Mouse (Mus musculus) hindbrain, embryonic 15.5 days (tissue): ENCODE results near the gene Ankrd16. TPM values are rescaled to one million over a fixed set of nuclear protein-coding genes. Genes with fewer than 3 reads are reported as not detected.

Source experiments
- ATAC-seq: fragments of 200-750 bp; cut with Nextera tagmentation; 2 replicates; pipeline ENCODE4 v1.8.0; 2017; ENCODE audit warnings: low read depth, moderate number of reproducible peaks, moderate TSS enrichment; ENCODE audit not compliant: low FRiP score
- H3K27ac ChIP-seq: fragments of 300-500 bp; sonication (generic); replicated peaks from 2 replicates; pipeline ENCODE4 v1.5.1; 2015; ENCODE audit warnings: mild to moderate bottlenecking, inconsistent platforms
- H3K27me3 ChIP-seq: fragments of 300-500 bp; sonication (generic); 2 replicates; pipeline ENCODE4 v1.6.1; 2015; ENCODE audit warnings: control low read depth, inconsistent platforms
- H3K36me3 ChIP-seq: fragments of 300-500 bp; sonication (generic); 2 replicates; pipeline ENCODE4 v1.6.1; 2015; ENCODE audit warnings: control low read depth, inconsistent platforms
- H3K4me1 ChIP-seq: fragments of 300-500 bp; sonication (generic); replicated peaks from 2 replicates; pipeline ENCODE4 v1.6.1; 2015; ENCODE audit warnings: control low read depth, inconsistent platforms
- H3K4me2 ChIP-seq: fragments of 300-500 bp; sonication (generic); 2 replicates; pipeline ENCODE4 v1.6.1; 2015; ENCODE audit warnings: moderate library complexity, mild to moderate bottlenecking, inconsistent platforms
- H3K4me3 ChIP-seq: fragments of 300-500 bp; sonication (generic); 2 replicates; pipeline ENCODE4 v1.5.1; 2015; ENCODE audit warnings: mild to moderate bottlenecking, inconsistent platforms
- H3K9ac ChIP-seq: fragments of 300-500 bp; sonication (generic); 2 replicates; pipeline ENCODE4 v1.6.1; 2015; ENCODE audit warnings: inconsistent platforms
- H3K9me3 ChIP-seq: fragments of 300-500 bp; sonication (generic); 2 replicates; pipeline ENCODE4 v1.6.1; 2016; ENCODE audit warnings: control low read depth, inconsistent platforms
- WGBS: fragments of 180-500 bp; shearing (Covaris S2); methylation state at CpG from one replicate; pipeline ENCODE4 v1.1.7; 2015; 5-methylcytosine and 5-hydroxymethylcytosine counted together
- polyA plus RNA-seq: library from polyadenylated mRNA; unstranded; fragments of >200 nt; fragmentation: Nextera tagmentation; extraction: Ambion mirVana; gene quantifications from 2 replicates; pipeline ENCODE4 v1.2.1, GENCODE M21; 2015

Gene Ankrd16
- polyA plus RNA-seq = 41.5 and 45.7 TPM in 2 replicates

DNA sequence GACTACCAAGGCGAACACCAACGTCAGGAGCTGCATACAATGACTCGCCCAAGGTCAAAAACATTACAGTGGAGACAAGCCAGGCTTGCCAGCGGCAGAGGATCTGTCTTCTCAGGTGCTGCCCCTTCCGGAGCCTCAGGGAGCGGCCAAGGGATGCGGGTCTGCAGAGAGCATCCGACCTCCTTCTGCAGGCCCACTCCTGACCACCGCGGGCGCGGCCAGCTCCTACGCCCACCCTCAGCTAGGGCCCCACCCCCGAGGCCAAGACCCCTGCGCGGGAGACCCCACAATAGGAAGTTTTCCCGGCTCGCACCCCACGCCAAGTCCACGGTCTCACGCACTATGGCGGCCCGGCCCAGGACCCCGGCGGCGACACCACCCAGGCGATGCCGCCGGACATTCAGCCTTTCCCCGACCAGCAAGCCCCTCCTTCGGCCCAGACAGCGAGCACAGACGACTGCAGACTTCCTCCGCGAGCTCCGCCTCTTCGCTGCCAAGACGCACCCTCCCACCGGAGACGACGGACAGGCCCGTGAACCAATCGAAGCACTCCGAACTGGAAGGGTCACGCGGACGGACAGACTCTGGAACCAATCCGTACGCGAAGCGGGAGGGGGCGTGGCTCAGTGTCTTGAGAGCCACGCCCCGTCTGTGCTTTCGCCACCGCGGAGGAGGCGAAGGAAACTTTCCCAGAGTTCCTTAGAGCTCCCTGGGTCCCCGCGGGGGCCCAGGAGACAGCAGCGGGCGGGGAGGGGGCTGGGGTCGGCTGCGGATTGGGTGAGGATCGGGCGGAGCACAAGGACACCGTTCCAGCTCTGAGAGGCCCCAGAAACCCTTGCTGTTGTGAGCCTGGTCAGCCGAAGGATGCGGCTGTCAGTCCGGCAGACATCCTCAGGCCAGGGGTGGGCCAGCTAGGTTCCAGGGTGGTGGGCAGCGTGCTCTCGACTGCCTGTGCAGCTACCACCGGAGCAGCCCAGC is at the start of gene Ankrd16, which contains the start of gene Fbh1:
TSS of gene Ankrd16 (plus strand) at position 786 of the 978 bp plus-strand sequence.
TSS of gene Fbh1 (minus strand) at position 492 of the 978 bp plus-strand sequence.
- peak; percentile 97 for ATAC-seq
- H3K27me3 ChIP-seq = no peaks in the 10 kb centered on the region
- peak within 1 kb of the TSS; percentile 93 for H3K9ac ChIP-seq
- peaks cover 22% of the 10 kb centered on the region for H3K36me3 ChIP-seq
- peaks cover 44% of the 10 kb centered on the region for H3K4me1 ChIP-seq
- H3K4me2 ChIP-seq = peak within 1 kb of the TSS; percentile 84
- peak within 1 kb of the TSS; percentile 98 for H3K27ac ChIP-seq
- peak within 1 kb of the TSS; percentile 86 for H3K4me3 ChIP-seq
- under 1% methylated on average over 69 of the region's 73 CpGs for WGBS
- H3K9me3 ChIP-seq = no peaks in the 10 kb centered on the region

GRCm38 (mm10) chr2:11729091-11729490 is 48.6 kb upstream of the Ankrd16 start:
- ATAC-seq = no peak
- H3K27me3 ChIP-seq = no peaks in the 10 kb centered on the region

GRCm38 (mm10) chr2:11732978-11733377 is 44.7 kb upstream of the Ankrd16 start:
- ATAC-seq = peak; percentile 38; the same call in 1 of the 2 replicates
- H3K27me3 ChIP-seq = no peaks in the 10 kb centered on the region
- 0 out of 2 replicates have a peak, but pooled peaks cover 3% of the 10 kb centered on the region for H3K36me3 ChIP-seq
- H3K9ac ChIP-seq = no peak overlapping the region
- no peak overlapping the region for H3K27ac ChIP-seq
- no peak overlapping the region for H3K4me3 ChIP-seq
- H3K9me3 ChIP-seq = no peaks in the 10 kb centered on the region
- H3K4me1 ChIP-seq = no peaks in the 10 kb centered on the region
- H3K4me2 ChIP-seq = no peak overlapping the region
- WGBS = 63% methylated on average over 5 of the region's 5 CpGs

More at GRCm38 (mm10) chr2:11729091-11729490, 48.6 kb upstream of the Ankrd16 start:
- Histone ChIP-seq H3K4me1 (no peaks in the 10 kb centered on the region), H3K4me3 (no peak overlapping the region), H3K9ac (no peak overlapping the region), H3K36me3 (no peaks in the 10 kb centered on the region), H3K9me3 (no peaks in the 10 kb centered on the region), H3K27ac (no peak overlapping the region), H3K4me2 (no peak overlapping the region)
- WGBS = 61% methylated on average over 3 of the region's 3 CpGs

GRCm38 (mm10) chr2:11735853-11736252 is 41.8 kb upstream of the Ankrd16 start:
- H3K9ac ChIP-seq = no peak overlapping the region
- ATAC-seq = no peak
- peaks cover 14% of the 10 kb centered on the region for H3K36me3 ChIP-seq
- WGBS = 85% methylated on average over 6 of the region's 6 CpGs
- H3K4me1 ChIP-seq = no peaks in the 10 kb centered on the region
- no peaks in the 10 kb centered on the region for H3K27me3 ChIP-seq
- H3K27ac ChIP-seq = no peak overlapping the region
- no peak overlapping the region for H3K4me2 ChIP-seq
- H3K4me3 ChIP-seq = no peak overlapping the region
- no peaks in the 10 kb centered on the region for H3K9me3 ChIP-seq

DNA sequence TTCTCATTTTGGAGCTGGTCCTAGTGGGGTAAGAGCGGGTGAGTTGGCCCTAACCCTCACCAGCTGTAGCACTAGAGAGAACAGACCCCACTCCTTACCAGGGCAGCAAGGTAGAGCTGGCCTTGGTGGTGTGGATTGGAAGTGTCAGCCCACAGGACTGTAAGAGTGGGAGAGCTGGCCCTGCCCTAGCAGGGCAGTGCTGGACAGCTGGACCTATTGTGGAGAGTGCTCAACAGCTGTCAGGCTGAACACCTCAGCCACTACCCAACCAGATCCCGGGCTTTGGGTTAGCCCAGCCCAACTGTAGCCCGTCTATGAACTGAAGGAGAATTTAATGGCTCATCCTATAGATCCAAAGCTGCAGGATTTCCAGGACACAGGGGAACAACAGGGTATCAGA is 38.9 kb upstream of the Ankrd16 start:
- no peaks in the 10 kb centered on the region for H3K4me1 ChIP-seq
- H3K27ac ChIP-seq = no peak overlapping the region
- no peak overlapping the region for H3K4me3 ChIP-seq
- WGBS = 90% methylated on average over 3 of the region's 3 CpGs
- H3K36me3 ChIP-seq = peaks cover 42% of the 10 kb centered on the region
- no peak overlapping the region for H3K4me2 ChIP-seq
- ATAC-seq = peak; percentile 55; the same call in 1 of the 2 replicates
- no peak overlapping the region for H3K9ac ChIP-seq
- no peaks in the 10 kb centered on the region for H3K9me3 ChIP-seq
- H3K27me3 ChIP-seq = no peaks in the 10 kb centered on the region

DNA sequence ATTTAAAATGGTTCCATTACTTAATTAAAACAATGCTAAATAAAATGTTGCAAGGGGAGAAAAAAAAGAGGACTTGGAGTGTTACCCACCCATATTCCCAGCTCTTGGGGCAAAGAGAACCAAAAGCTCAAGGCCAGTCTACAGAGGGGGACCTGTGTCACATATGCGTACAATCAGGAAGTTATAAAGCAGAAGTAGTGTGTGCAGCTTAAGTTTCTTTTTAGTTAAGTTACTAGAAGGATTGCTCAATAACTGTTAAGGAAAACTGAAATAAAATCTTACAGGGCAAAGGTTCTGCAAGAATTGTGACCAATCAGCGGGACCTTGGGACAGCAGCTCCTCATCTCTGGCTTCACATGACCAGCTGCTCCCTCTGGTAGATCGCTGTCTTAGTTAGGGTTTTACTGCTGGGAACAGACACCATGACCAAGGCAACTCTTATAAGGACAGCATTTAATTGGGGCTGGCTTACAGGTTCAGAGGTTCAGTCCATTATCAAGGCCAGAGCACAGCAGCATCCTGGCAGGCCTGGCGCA is 38.1 kb upstream of the Ankrd16 start:
- no peaks in the 10 kb centered on the region for H3K9me3 ChIP-seq
- ATAC-seq = no peak
- H3K36me3 ChIP-seq = peaks cover 46% of the 10 kb centered on the region
- H3K4me3 ChIP-seq = no peak overlapping the region
- WGBS = 99% methylated on average over 4 of the region's 4 CpGs
- no peaks in the 10 kb centered on the region for H3K27me3 ChIP-seq
- no peaks in the 10 kb centered on the region for H3K4me1 ChIP-seq
- H3K27ac ChIP-seq = no peak overlapping the region
- H3K4me2 ChIP-seq = no peak overlapping the region
- H3K9ac ChIP-seq = no peak overlapping the region

GRCm38 (mm10) chr2:11762541-11762940 is 15.1 kb upstream of the Ankrd16 start:
- 98% methylated on average over 4 of the region's 4 CpGs for WGBS
- H3K4me1 ChIP-seq = no peaks in the 10 kb centered on the region
- no peak for ATAC-seq

GRCm38 (mm10) chr2:11765694-11766093 is 12.0 kb upstream of the Ankrd16 start:
- Histone ChIP-seq H3K4me3 (no peak overlapping the region), H3K4me1 (no peaks in the 10 kb centered on the region), H3K9me3 (no peaks in the 10 kb centered on the region), H3K27ac (no peak overlapping the region), H3K27me3 (no peaks in the 10 kb centered on the region), H3K4me2 (no peak overlapping the region), H3K36me3 (peaks cover 74% of the 10 kb centered on the region), H3K9ac (no peak overlapping the region)
- 67% methylated on average over 4 of the region's 4 CpGs for WGBS
- peak; percentile 59; the same call in 1 of the 2 replicates for ATAC-seq

More at GRCm38 (mm10) chr2:11762541-11762940, 15.1 kb upstream of the Ankrd16 start:
- Histone ChIP-seq H3K36me3 (peaks cover 94% of the 10 kb centered on the region), H3K27ac (no peak overlapping the region), H3K4me2 (no peak overlapping the region), H3K4me3 (no peak overlapping the region), H3K27me3 (no peaks in the 10 kb centered on the region), H3K9ac (no peak overlapping the region), H3K9me3 (no peaks in the 10 kb centered on the region)

DNA sequence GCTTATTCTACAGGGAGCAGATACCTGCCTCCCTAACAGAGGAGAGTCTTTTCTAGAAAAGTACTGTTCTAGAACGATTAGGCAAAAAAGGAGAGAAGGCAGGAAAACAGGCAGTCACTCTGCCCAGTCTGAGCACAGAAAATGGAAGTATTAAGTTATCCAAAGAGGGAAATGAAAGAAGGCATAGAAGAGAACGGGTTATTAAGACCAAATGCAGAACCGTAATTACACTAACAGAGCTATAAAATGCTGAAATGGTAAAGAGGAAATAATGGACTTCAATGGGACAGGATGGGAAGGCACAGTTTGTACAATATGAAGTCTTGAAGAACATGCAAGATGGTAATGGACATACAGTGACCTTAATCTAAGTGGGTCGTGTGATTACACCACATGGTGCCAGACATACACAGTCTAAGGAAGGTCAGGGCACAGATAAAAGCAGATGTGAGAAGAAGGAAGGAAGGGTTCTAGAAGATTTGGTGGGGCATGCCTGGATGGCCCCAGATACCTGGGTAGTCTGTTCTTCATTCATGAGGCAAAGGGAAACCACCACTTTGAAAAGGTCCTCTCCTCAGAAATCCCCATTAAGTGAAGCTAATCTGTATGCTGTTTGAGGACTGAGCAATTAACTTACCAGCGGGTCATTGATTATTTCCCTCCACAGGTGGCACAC is 11.1 kb upstream of the Ankrd16 start:
- ATAC-seq = 0 out of 2 replicates have a peak, but pooled peaks have one; percentile 7
- WGBS = 82% methylated on average over 5 of the region's 5 CpGs
- Histone ChIP-seq H3K4me2 (no peak overlapping the region), H3K9ac (no peak overlapping the region), H3K27me3 (no peaks in the 10 kb centered on the region), H3K9me3 (no peaks in the 10 kb centered on the region), H3K4me3 (no peak overlapping the region), H3K4me1 (no peaks in the 10 kb centered on the region), H3K36me3 (peaks cover 65% of the 10 kb centered on the region), H3K27ac (no peak overlapping the region)

DNA sequence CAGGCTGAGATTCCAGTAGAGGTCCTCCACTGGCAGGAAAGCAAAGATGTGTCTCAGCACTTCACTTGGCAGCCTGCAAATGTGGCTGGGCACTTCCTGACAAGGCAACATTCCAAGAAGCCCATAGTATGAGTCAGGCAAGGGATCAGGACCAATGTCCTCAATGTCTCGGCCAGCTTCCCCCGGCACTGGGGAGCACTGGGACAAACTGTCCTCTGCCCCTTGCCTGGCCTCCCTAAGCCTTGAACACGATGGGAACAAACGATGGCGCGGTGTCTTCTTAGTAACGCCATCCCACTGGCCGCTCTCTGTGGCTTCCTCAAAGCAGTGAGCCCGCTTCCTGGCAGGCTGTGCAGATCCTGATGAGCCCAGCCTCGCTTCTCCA is 10.5 kb upstream of the Ankrd16 start:
- no peaks in the 10 kb centered on the region for H3K27me3 ChIP-seq
- H3K4me2 ChIP-seq = no peak overlapping the region
- H3K36me3 ChIP-seq = peaks cover 60% of the 10 kb centered on the region
- no peak overlapping the region for H3K27ac ChIP-seq
- 86% methylated on average over 10 of the region's 10 CpGs for WGBS
- no peak overlapping the region for H3K4me3 ChIP-seq
- no peaks in the 10 kb centered on the region for H3K9me3 ChIP-seq
- H3K4me1 ChIP-seq = no peaks in the 10 kb centered on the region
- no peak overlapping the region for H3K9ac ChIP-seq
- ATAC-seq = 0 out of 2 replicates have a peak, but pooled peaks have one; percentile 21

GRCm38 (mm10) chr2:11771701-11772100 is 6.0 kb upstream of the Ankrd16 start:
- peaks cover 21% of the 10 kb centered on the region for H3K36me3 ChIP-seq
- no peak overlapping the region for H3K9ac ChIP-seq
- H3K4me3 ChIP-seq = no peak overlapping the region
- no peak overlapping the region for H3K4me2 ChIP-seq
- H3K4me1 ChIP-seq = peaks cover 25% of the 10 kb centered on the region
- no peaks in the 10 kb centered on the region for H3K9me3 ChIP-seq
- 91% methylated on average over 4 of the region's 4 CpGs for WGBS
- no peak for ATAC-seq
- H3K27me3 ChIP-seq = no peaks in the 10 kb centered on the region
- no peak overlapping the region for H3K27ac ChIP-seq
